Mouse (Mus musculus): Measurements from ENCODE around the gene Myo5c.

The Myo5c gene

GRCm38 (mm10) chr9:75231841-75232746 lies at the start of gene Myo5c:
TSS of gene Myo5c (plus strand) at chr9:75232020.
- no peak for ATAC-seq (ENCODE audit: insufficient number of reproducible peaks, low FRiP score, low TSS enrichment)

- ATAC-seq (ENCODE audit: insufficient number of reproducible peaks, low FRiP score, low TSS enrichment): peak; percentile 66; the same call in 1 of the 2 replicates
Observed at GRCm38 (mm10) chr9:75187646-75188260, 44.1 kb upstream of the Myo5c start.

- ATAC-seq (ENCODE audit: insufficient number of reproducible peaks, low FRiP score, low TSS enrichment): no peak
Observed at GRCm38 (mm10) chr9:75193858-75194257, 38.0 kb upstream of the Myo5c start.

- ATAC-seq (ENCODE audit: insufficient number of reproducible peaks, low FRiP score, low TSS enrichment): no peak
Observed at GRCm38 (mm10) chr9:75196335-75196734, 35.5 kb upstream of the Myo5c start.

- peak; percentile 90 for ATAC-seq (ENCODE audit: insufficient number of reproducible peaks, low FRiP score, low TSS enrichment)
Observed at GRCm38 (mm10) chr9:75197297-75197696, 34.5 kb upstream of the Myo5c start.

- ATAC-seq (ENCODE audit: insufficient number of reproducible peaks, low FRiP score, low TSS enrichment): no peak
Observed at GRCm38 (mm10) chr9:75201506-75201905, 30.3 kb upstream of the Myo5c start.

- no peak for ATAC-seq (ENCODE audit: insufficient number of reproducible peaks, low FRiP score, low TSS enrichment)
Observed at GRCm38 (mm10) chr9:75202036-75202435, 29.8 kb upstream of the Myo5c start.

GRCm38 (mm10) chr9:75209246-75209645 lies 22.6 kb upstream of the Myo5c start:
- no peak for ATAC-seq (ENCODE audit: insufficient number of reproducible peaks, low FRiP score, low TSS enrichment)

GRCm38 (mm10) chr9:75210269-75210668 lies 21.6 kb upstream of the Myo5c start:
- no peak for ATAC-seq (ENCODE audit: insufficient number of reproducible peaks, low FRiP score, low TSS enrichment)

GRCm38 (mm10) chr9:75214743-75215413 lies 16.9 kb upstream of the Myo5c start:
- no peak for ATAC-seq (ENCODE audit: insufficient number of reproducible peaks, low FRiP score, low TSS enrichment)

GRCm38 (mm10) chr9:75219942-75220341 lies 11.9 kb upstream of the Myo5c start:
- no peak for ATAC-seq (ENCODE audit: insufficient number of reproducible peaks, low FRiP score, low TSS enrichment)

- no peak for ATAC-seq (ENCODE audit: insufficient number of reproducible peaks, low FRiP score, low TSS enrichment)
Observed at GRCm38 (mm10) chr9:75221420-75222287, 10.2 kb upstream of the Myo5c start.

- no peak for ATAC-seq (ENCODE audit: insufficient number of reproducible peaks, low FRiP score, low TSS enrichment)
Observed at GRCm38 (mm10) chr9:75232860-75233259, 1.0 kb downstream of the Myo5c start.

GRCm38 (mm10) chr9:75234271-75234741 lies 2.5 kb downstream of the Myo5c start:
- ATAC-seq (ENCODE audit: insufficient number of reproducible peaks, low FRiP score, low TSS enrichment): no peak

- ATAC-seq (ENCODE audit: insufficient number of reproducible peaks, low FRiP score, low TSS enrichment): no peak
Observed at GRCm38 (mm10) chr9:75234983-75235627, 3.3 kb downstream of the Myo5c start.

- ATAC-seq (ENCODE audit: insufficient number of reproducible peaks, low FRiP score, low TSS enrichment): no peak
Observed at GRCm38 (mm10) chr9:75235696-75236095, 3.9 kb downstream of the Myo5c start.

- ATAC-seq (ENCODE audit: insufficient number of reproducible peaks, low FRiP score, low TSS enrichment): no peak
Observed at GRCm38 (mm10) chr9:75236416-75237308, 4.8 kb downstream of the Myo5c start.

- no peak for ATAC-seq (ENCODE audit: insufficient number of reproducible peaks, low FRiP score, low TSS enrichment)
Observed at GRCm38 (mm10) chr9:75238179-75238578, 6.4 kb downstream of the Myo5c start.

GRCm38 (mm10) chr9:75243052-75243451 lies 11.2 kb downstream of the Myo5c start:
- no peak for ATAC-seq (ENCODE audit: insufficient number of reproducible peaks, low FRiP score, low TSS enrichment)
